Mouse (Mus musculus): ENCODE measurements around the gene Rap1gap. TPM values are rescaled to one million over a fixed set of nuclear protein-coding genes. Genes with fewer than 3 reads are reported as not detected.

The Rap1gap gene
- polyA plus RNA-seq, 1 experiment from 2014 or later, result 17.5 TPM

GRCm38 (mm10) chr4:137724766-137725165 is 60.2 kb downstream of the Rap1gap start:
- Histone ChIP-seq H3K4me2 (replicated peaks; ENCODE audit: low read depth, low read length) (no peak overlapping the region), H3K4me1 (ENCODE audit: control insufficient read depth, insufficient read depth, low read length) (peaks cover 13% of the 10 kb centered on the region), H3K27ac (ENCODE audit: low read length) (no peak overlapping the region), H3K9me3 (ENCODE audit: control insufficient read depth, low read depth, low read length) (no peaks in the 10 kb centered on the region), H3K9ac (replicated peaks; ENCODE audit: low read depth, low read length) (no peak overlapping the region), H3K27me3 (ENCODE audit: control insufficient read depth, insufficient read depth, low read length) (peaks cover 18% of the 10 kb centered on the region), H3K36me3 (ENCODE audit: control insufficient read depth, insufficient read depth, low read length) (no peaks in the 10 kb centered on the region), H3K4me3 (ENCODE audit: low read depth, low read length) (no peak overlapping the region)
- no peak for ATAC-seq (ENCODE audit: insufficient number of reproducible peaks, insufficient read depth, low FRiP score, low read depth)
- 45% methylated on average over 8 of the region's 8 CpGs for WGBS

- H3K4me2 ChIP-seq (replicated peaks; ENCODE audit: low read depth, low read length), result no peak overlapping the region
- no peak for ATAC-seq (ENCODE audit: insufficient number of reproducible peaks, insufficient read depth, low FRiP score, low read depth)
- no peak overlapping the region for H3K9ac ChIP-seq (replicated peaks; ENCODE audit: low read depth, low read length)
- no peaks in the 10 kb centered on the region for H3K36me3 ChIP-seq (ENCODE audit: control insufficient read depth, insufficient read depth, low read length)
- H3K4me3 ChIP-seq (ENCODE audit: low read depth, low read length), result no peak overlapping the region
- peaks cover 15% of the 10 kb centered on the region; the same call in 1 of the 2 replicates for H3K4me1 ChIP-seq (ENCODE audit: control insufficient read depth, insufficient read depth, low read length)
- no peaks in the 10 kb centered on the region for H3K9me3 ChIP-seq (ENCODE audit: control insufficient read depth, low read depth, low read length)
- no peak overlapping the region for H3K27ac ChIP-seq (ENCODE audit: low read length)
- H3K27me3 ChIP-seq (ENCODE audit: control insufficient read depth, insufficient read depth, low read length), result peaks cover 18% of the 10 kb centered on the region
- 69% methylated on average over 13 of the region's 13 CpGs for WGBS
Measured at GRCm38 (mm10) chr4:137725541-137726145, 61.1 kb downstream of the Rap1gap start.

GRCm38 (mm10) chr4:137726739-137727505 is 62.4 kb downstream of the Rap1gap start:
- WGBS, result 82% methylated on average over 18 of the region's 18 CpGs
- no peak overlapping the region for H3K4me2 ChIP-seq (replicated peaks; ENCODE audit: low read depth, low read length)
- no peak overlapping the region for H3K4me3 ChIP-seq (ENCODE audit: low read depth, low read length)
- no peak overlapping the region for H3K9ac ChIP-seq (replicated peaks; ENCODE audit: low read depth, low read length)
- no peak overlapping the region for H3K27ac ChIP-seq (ENCODE audit: low read length)
- H3K27me3 ChIP-seq (ENCODE audit: control insufficient read depth, insufficient read depth, low read length), result peaks cover 18% of the 10 kb centered on the region
- peaks cover 15% of the 10 kb centered on the region; the same call in 1 of the 2 replicates for H3K4me1 ChIP-seq (ENCODE audit: control insufficient read depth, insufficient read depth, low read length)
- no peak for ATAC-seq (ENCODE audit: insufficient number of reproducible peaks, insufficient read depth, low FRiP score, low read depth)
- H3K9me3 ChIP-seq (ENCODE audit: control insufficient read depth, low read depth, low read length), result no peaks in the 10 kb centered on the region
- no peaks in the 10 kb centered on the region for H3K36me3 ChIP-seq (ENCODE audit: control insufficient read depth, insufficient read depth, low read length)

GRCm38 (mm10) chr4:137727506-137728187 is 63.1 kb downstream of the Rap1gap start:
- Histone ChIP-seq H3K4me2 (replicated peaks; ENCODE audit: low read depth, low read length) (no peak overlapping the region), H3K36me3 (ENCODE audit: control insufficient read depth, insufficient read depth, low read length) (no peaks in the 10 kb centered on the region), H3K4me1 (ENCODE audit: control insufficient read depth, insufficient read depth, low read length) (peaks cover 15% of the 10 kb centered on the region; the same call in 1 of the 2 replicates), H3K27me3 (ENCODE audit: control insufficient read depth, insufficient read depth, low read length) (peaks cover 18% of the 10 kb centered on the region), H3K9me3 (ENCODE audit: control insufficient read depth, low read depth, low read length) (no peaks in the 10 kb centered on the region), H3K9ac (replicated peaks; ENCODE audit: low read depth, low read length) (no peak overlapping the region), H3K27ac (ENCODE audit: low read length) (no peak overlapping the region), H3K4me3 (ENCODE audit: low read depth, low read length) (no peak overlapping the region)
- ATAC-seq (ENCODE audit: insufficient number of reproducible peaks, insufficient read depth, low FRiP score, low read depth), result no peak
- WGBS, result 9% methylated on average over 16 of the region's 18 CpGs

DNA sequence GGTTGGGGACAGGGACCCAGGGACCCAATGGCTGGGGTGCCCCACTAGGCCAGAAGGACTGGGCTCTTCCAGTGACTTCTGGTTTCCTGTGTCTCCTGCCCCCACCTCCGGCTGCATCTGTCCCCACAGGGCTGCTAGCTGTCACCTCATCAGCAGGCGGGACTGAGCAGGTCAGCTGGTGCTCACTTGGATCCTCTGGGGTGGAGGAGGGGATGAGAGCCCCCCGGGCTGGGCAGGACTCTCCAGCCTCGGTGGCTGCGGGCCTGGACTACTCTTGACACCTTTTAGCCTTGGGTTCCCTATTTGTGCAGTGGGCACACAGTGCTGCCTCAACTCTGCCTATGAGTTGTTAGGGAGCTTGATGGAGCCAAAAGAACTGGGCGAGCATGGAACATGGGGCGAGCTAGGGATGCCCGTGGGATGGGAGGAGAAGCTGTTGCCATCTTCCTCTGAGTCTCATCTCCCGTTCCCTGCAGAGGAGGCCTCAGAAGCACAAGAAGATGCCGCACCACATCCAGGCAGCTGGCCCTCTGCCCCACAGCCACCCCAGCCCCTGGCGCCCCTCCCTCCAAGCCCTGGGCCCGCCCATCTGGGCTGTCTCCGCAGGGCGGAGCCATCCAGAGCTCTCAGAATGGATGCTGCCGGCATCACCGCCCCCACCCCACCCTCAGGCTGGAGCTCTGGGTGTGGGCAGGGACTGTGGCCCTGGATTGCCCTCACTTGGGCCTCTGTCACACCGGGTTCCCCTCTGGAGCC is 64.1 kb downstream of the Rap1gap start:
- peak; percentile 16; the same call in 1 of the 2 replicates for ATAC-seq (ENCODE audit: insufficient number of reproducible peaks, insufficient read depth, low FRiP score, low read depth)
- Histone ChIP-seq H3K36me3 (ENCODE audit: control insufficient read depth, insufficient read depth, low read length) (no peaks in the 10 kb centered on the region), H3K4me2 (replicated peaks; ENCODE audit: low read depth, low read length) (peak overlapping the region; percentile 31), H3K9ac (replicated peaks; ENCODE audit: low read depth, low read length) (no peak overlapping the region), H3K27ac (ENCODE audit: low read length) (no peak overlapping the region), H3K4me3 (ENCODE audit: low read depth, low read length) (no peak overlapping the region), H3K9me3 (ENCODE audit: control insufficient read depth, low read depth, low read length) (no peaks in the 10 kb centered on the region), H3K27me3 (ENCODE audit: control insufficient read depth, insufficient read depth, low read length) (peaks cover 18% of the 10 kb centered on the region), H3K4me1 (ENCODE audit: control insufficient read depth, insufficient read depth, low read length) (peaks cover 15% of the 10 kb centered on the region; the same call in 1 of the 2 replicates)
- WGBS, result 12% methylated on average over 17 of the region's 17 CpGs

DNA sequence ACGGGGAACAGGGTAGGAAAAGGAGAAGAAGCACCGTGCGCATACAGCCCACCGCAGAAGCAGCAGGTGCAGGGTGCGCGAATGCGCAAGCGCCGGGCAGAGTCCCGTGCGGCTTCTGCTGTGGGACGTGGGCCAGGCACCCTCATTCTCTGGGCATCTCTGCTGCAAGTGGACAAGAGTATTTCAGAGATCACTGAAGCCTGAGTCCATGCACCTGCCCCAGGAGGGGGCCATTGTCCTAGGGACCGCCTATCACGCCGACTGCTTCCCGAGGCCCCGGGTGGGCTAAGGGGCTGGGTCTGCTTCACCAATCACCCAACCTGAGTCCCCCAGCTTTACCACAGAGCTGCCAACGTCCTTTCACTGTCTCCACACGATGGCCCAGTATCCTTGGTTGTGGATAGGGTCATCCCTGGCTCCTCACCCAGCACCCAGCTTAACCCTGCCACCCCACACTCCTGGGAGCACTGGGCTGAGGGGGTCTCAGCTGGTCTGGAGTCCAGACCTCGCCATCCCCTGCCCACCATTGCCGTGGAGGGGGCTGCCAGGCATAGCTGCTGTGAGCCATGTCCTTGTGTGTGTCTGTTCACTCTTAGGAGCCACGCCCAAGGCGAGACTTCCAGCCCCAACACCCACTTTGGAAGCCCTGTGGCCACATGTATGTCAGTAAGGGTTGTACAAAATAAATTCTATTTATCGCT is 64.8 kb downstream of the Rap1gap start:
- Histone ChIP-seq H3K4me3 (ENCODE audit: low read depth, low read length) (no peak overlapping the region), H3K9me3 (ENCODE audit: control insufficient read depth, low read depth, low read length) (no peaks in the 10 kb centered on the region), H3K4me1 (ENCODE audit: control insufficient read depth, insufficient read depth, low read length) (peaks cover 15% of the 10 kb centered on the region; the same call in 1 of the 2 replicates), H3K36me3 (ENCODE audit: control insufficient read depth, insufficient read depth, low read length) (no peaks in the 10 kb centered on the region), H3K27me3 (ENCODE audit: control insufficient read depth, insufficient read depth, low read length) (peaks cover 18% of the 10 kb centered on the region), H3K4me2 (replicated peaks; ENCODE audit: low read depth, low read length) (peak overlapping the region; percentile 31), H3K27ac (ENCODE audit: low read length) (no peak overlapping the region), H3K9ac (replicated peaks; ENCODE audit: low read depth, low read length) (no peak overlapping the region)
- 0 out of 2 replicates have a peak, but pooled peaks have one; percentile 1 for ATAC-seq (ENCODE audit: insufficient number of reproducible peaks, insufficient read depth, low FRiP score, low read depth)
- 27% methylated on average over 24 of the region's 24 CpGs for WGBS

DNA sequence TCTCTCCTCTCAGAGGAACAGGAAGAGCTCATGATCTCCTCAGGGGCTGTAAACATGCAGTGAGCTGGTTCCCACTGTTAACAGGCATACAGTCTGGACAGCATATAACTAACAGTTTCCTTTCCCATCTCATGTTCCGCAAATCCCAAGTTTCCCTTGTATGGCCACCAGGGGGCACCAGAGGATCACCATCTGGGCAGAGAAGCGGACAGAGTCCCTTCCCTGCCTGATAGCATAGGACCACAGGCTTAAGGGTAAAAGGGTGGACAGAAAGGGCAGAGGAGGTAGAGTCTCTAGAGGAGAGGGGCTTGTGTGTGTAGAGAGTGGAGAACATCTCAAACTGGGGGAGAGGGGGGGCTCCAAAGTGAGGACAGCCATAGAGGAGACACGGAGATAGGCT is 65.6 kb downstream of the Rap1gap start:
- peak; percentile 5; the same call in 1 of the 2 replicates for ATAC-seq (ENCODE audit: insufficient number of reproducible peaks, insufficient read depth, low FRiP score, low read depth)
- Histone ChIP-seq H3K36me3 (ENCODE audit: control insufficient read depth, insufficient read depth, low read length) (no peaks in the 10 kb centered on the region), H3K4me3 (ENCODE audit: low read depth, low read length) (no peak overlapping the region), H3K9me3 (ENCODE audit: control insufficient read depth, low read depth, low read length) (no peaks in the 10 kb centered on the region), H3K27ac (ENCODE audit: low read length) (no peak overlapping the region), H3K4me1 (ENCODE audit: control insufficient read depth, insufficient read depth, low read length) (peaks cover 15% of the 10 kb centered on the region; the same call in 1 of the 2 replicates), H3K27me3 (ENCODE audit: control insufficient read depth, insufficient read depth, low read length) (peaks cover 18% of the 10 kb centered on the region), H3K4me2 (replicated peaks; ENCODE audit: low read depth, low read length) (no peak overlapping the region), H3K9ac (replicated peaks; ENCODE audit: low read depth, low read length) (no peak overlapping the region)
- WGBS, result 16% methylated on average over 3 of the region's 3 CpGs

Measured in stomach, embryonic 14.5 days (tissue).